Mouse (Mus musculus) left cerebral cortex, postnatal 36 days (tissue): ENCODE measurements at regions not wholly inside any gene's neighbourhood (a gene's known extent, or its start where the extent isn't known, plus 50 kb on each side); places are given as distances from the start of the nearest gene placed in this dataset.
"Not testable (repeated sequence)": the region's sequence is repeated elsewhere in the genome, so short reads cannot be mapped to it uniquely, and the experiment has no call there.

Source experiments
- DNase-seq, 2 experiments: peaks; one replicate each; pipeline ENCODE4 v3.0.0; 2021 to 2022; ENCODE audit warnings: low spot score in 2 of 2, mixed read lengths in 1 of 2
- intact Hi-C: fragments of 180-260 bp; cut with DNase I; formaldehyde crosslinking; loops from one replicate; pipeline ENCODE4 v1.15.1; 2025

- intact Hi-C loops, result no loop called here
- DNase-seq, result no peak
Observed at GRCm38 (mm10) chr12:115257802-115258201, 789.7 kb upstream of the Zfp386 start.

GRCm38 (mm10) chr12:115258744-115259143, 788.8 kb upstream of the Zfp386 start:
- DNase-seq, result no peak
- intact Hi-C loops, result no loop called here

GRCm38 (mm10) chr12:115262431-115262830, 785.1 kb upstream of the Zfp386 start:
- intact Hi-C loops, DNase-seq: not testable (repeated sequence)

GRCm38 (mm10) chr12:115276749-115277148, 770.8 kb upstream of the Zfp386 start:
- DNase-seq, intact Hi-C loops: not testable (repeated sequence)

GRCm38 (mm10) chr12:115293772-115294171, 753.8 kb upstream of the Zfp386 start:
- DNase-seq, intact Hi-C loops: not testable (repeated sequence)

GRCm38 (mm10) chr12:115298041-115298440, 749.5 kb upstream of the Zfp386 start:
- intact Hi-C loops, DNase-seq: not testable (repeated sequence)

- intact Hi-C loops, result no loop called here
- DNase-seq, result no peak
Observed at GRCm38 (mm10) chr12:115311956-115312355, 735.6 kb upstream of the Zfp386 start.

- DNase-seq, intact Hi-C loops: not testable (repeated sequence)
Observed at GRCm38 (mm10) chr12:115312604-115313003, 734.9 kb upstream of the Zfp386 start.

- intact Hi-C loops, result not testable (repeated sequence)
Observed at GRCm38 (mm10) chr12:115320641-115321040, 726.9 kb upstream of the Zfp386 start.

GRCm38 (mm10) chr12:115328439-115328838, 719.1 kb upstream of the Zfp386 start:
- intact Hi-C loops, result no loop called here
- DNase-seq, result no peak

More at GRCm38 (mm10) chr12:115320641-115321040, 726.9 kb upstream of the Zfp386 start:
- DNase-seq, result not testable (repeated sequence)

- DNase-seq, intact Hi-C loops: not testable (repeated sequence)
Observed at GRCm38 (mm10) chr12:115334770-115335169, 712.8 kb upstream of the Zfp386 start.

- intact Hi-C loops, result no loop called here
- no peak for DNase-seq
Observed at GRCm38 (mm10) chr12:115336594-115336993, 710.9 kb upstream of the Zfp386 start.

GRCm38 (mm10) chr12:115346112-115346511, 701.4 kb upstream of the Zfp386 start:
- intact Hi-C loops, DNase-seq: not testable (repeated sequence)

- intact Hi-C loops, DNase-seq: not testable (repeated sequence)
Observed at GRCm38 (mm10) chr12:115359050-115359449, 688.5 kb upstream of the Zfp386 start.

GRCm38 (mm10) chr12:115365628-115366027, 681.9 kb upstream of the Zfp386 start:
- intact Hi-C loops, DNase-seq: not testable (repeated sequence)

- DNase-seq, intact Hi-C loops: not testable (repeated sequence)
Observed at GRCm38 (mm10) chr12:115371784-115372183, 675.7 kb upstream of the Zfp386 start.

- intact Hi-C loops, DNase-seq: not testable (repeated sequence)
Observed at GRCm38 (mm10) chr12:115373056-115373455, 674.5 kb upstream of the Zfp386 start.

- intact Hi-C loops, DNase-seq: not testable (repeated sequence)
Observed at GRCm38 (mm10) chr12:115386479-115386878, 661.0 kb upstream of the Zfp386 start.

- intact Hi-C loops, result no loop called here
Observed at GRCm38 (mm10) chr12:115404116-115404515, 643.4 kb upstream of the Zfp386 start.

GRCm38 (mm10) chr12:115404657-115405056, 642.9 kb upstream of the Zfp386 start:
- DNase-seq, result no peak
- intact Hi-C loops, result no loop called here

More at GRCm38 (mm10) chr12:115404116-115404515, 643.4 kb upstream of the Zfp386 start:
- DNase-seq, result no peak

GRCm38 (mm10) chr12:115446247-115446646, 601.3 kb upstream of the Zfp386 start:
- DNase-seq, intact Hi-C loops: not testable (repeated sequence)

GRCm38 (mm10) chr12:115452626-115453025, 594.9 kb upstream of the Zfp386 start:
- DNase-seq, intact Hi-C loops: not testable (repeated sequence)
